Comparison of ENCODE assay signal across 9 mouse cellular contexts in genomic region chr6:86193879-86194278, GRCm38 (mm10). TPM values are rescaled to one million over a fixed set of nuclear protein-coding genes. Genes with fewer than 3 reads are reported as not detected.
DNase-seq lines count a peak whose midpoint lies in the region; ATAC-seq and TF ChIP-seq lines count a peak whose summit lies in the region.
"Had no signal": no experiment of that assay in that cellular context is flagged by ENCODE, and none has a peak within 500 bp of the region (broad histone marks: within the 10 kb centered on the region; RNA-seq: fewer than 3 reads in every experiment).

No protein-coding gene starts in this region.

- peak overlapping the region; percentile 88 for H3K4me2 ChIP-seq in intestine, postnatal 0 days (replicated peaks; ENCODE audit: low read depth)
- no peak overlapping the region; the same call in 1 of the 2 replicates for H3K4me2 ChIP-seq in intestine, embryonic 16.5 days (ENCODE audit: low read depth, low read length)
- no peak overlapping the region for H3K4me2 ChIP-seq in hindbrain, embryonic 14.5 days (replicated peaks)

- peak; percentile 81 for TF ChIP-seq CTCF in intestine, postnatal 0 days (IDR thresholded peaks at IDR 0.05; ENCODE audit: low read depth)

- H3K9me3 ChIP-seq in intestine, postnatal 0 days (ENCODE audit: control insufficient read depth), result no peaks in the 10 kb centered on the region
- no peaks in the 10 kb centered on the region for H3K9me3 ChIP-seq in intestine, embryonic 16.5 days (ENCODE audit: control insufficient read depth, low read length)
- no peaks in the 10 kb centered on the region for H3K9me3 ChIP-seq in hindbrain, embryonic 14.5 days (ENCODE audit: control insufficient read depth, low read length)
- H3K9me3 ChIP-seq: embryonic facial prominence, embryonic 15.5 days had no signal

- intact Hi-C loops in left cerebral cortex, postnatal 25 days (cut with DNase I), result loop anchor here (5.0 kb wide), 3 partner anchors 52 to 153 kb away; no protein-coding TSS in a partner anchor

- peaks cover 4% of the 10 kb centered on the region; the same call in 1 of the 2 replicates for H3K4me1 ChIP-seq in intestine, postnatal 0 days (replicated peaks; ENCODE audit: control insufficient read depth, insufficient read depth, low read length)
- peaks cover 6% of the 10 kb centered on the region; the same call in 1 of the 2 replicates for H3K4me1 ChIP-seq in intestine, embryonic 16.5 days (ENCODE audit: control insufficient read depth, insufficient read depth, low read length)
- peaks cover 5% of the 10 kb centered on the region for H3K4me1 ChIP-seq in hindbrain, embryonic 14.5 days (replicated peaks; ENCODE audit: control insufficient read depth, insufficient read depth, low read length)

- DNase-seq in CD8-positive naive resting alpha-beta T cell, adult 2 months (ENCODE audit: low read depth in 2 of 2, low spot score in 2 of 2), result peak; percentile 9 to 33
- peak; percentile 76 for DNase-seq in R1 (ENCODE audit: low read depth, low spot score)
- DNase-seq in cerebellum, postnatal 36 days, result peak; percentile 53 to 73
- DNase-seq in left cerebral cortex, postnatal 25 days (ENCODE audit: low spot score in 2 of 2), result peak; percentile 47 to 50
- peak; percentile 50 for DNase-seq in right cerebral cortex, postnatal 25 days
- DNase-seq in hindbrain, embryonic 14.5 days (ENCODE audit: low spot score), result no peak

- H3K9ac ChIP-seq in intestine, postnatal 0 days (ENCODE audit: low read depth, low read length), result no peak overlapping the region
- H3K9ac ChIP-seq in intestine, embryonic 16.5 days (ENCODE audit: low read depth, low read length), result no peak overlapping the region
- no peak overlapping the region for H3K9ac ChIP-seq in hindbrain, embryonic 14.5 days
- H3K9ac ChIP-seq: embryonic facial prominence, embryonic 15.5 days had no signal

- H3K27ac ChIP-seq in intestine, postnatal 0 days (ENCODE audit: low read depth, low read length), result no peak overlapping the region
- H3K27ac ChIP-seq in intestine, embryonic 16.5 days (ENCODE audit: low read length), result no peak overlapping the region
- H3K27ac ChIP-seq in hindbrain, embryonic 14.5 days, result no peak overlapping the region
- H3K27ac ChIP-seq: embryonic facial prominence, embryonic 15.5 days had no signal

- 56% methylated on average over 5 of the region's 5 CpGs for WGBS in intestine, postnatal 0 days
- WGBS in intestine, embryonic 16.5 days, result 48% methylated on average over 5 of the region's 5 CpGs
- 56% methylated on average over 5 of the region's 5 CpGs for WGBS in hindbrain, embryonic 14.5 days

- 0 out of 2 replicates have a peak, but pooled peaks cover 9% of the 10 kb centered on the region for H3K27me3 ChIP-seq in intestine, postnatal 0 days (replicated peaks; ENCODE audit: control insufficient read depth, insufficient read depth, low read length)
- peaks cover 14% of the 10 kb centered on the region; the same call in 1 of the 2 replicates for H3K27me3 ChIP-seq in intestine, embryonic 16.5 days (replicated peaks; ENCODE audit: control insufficient read depth, insufficient read depth, low read length)
- H3K27me3 ChIP-seq in hindbrain, embryonic 14.5 days (ENCODE audit: control insufficient read depth, insufficient read depth, low read length), result 0 out of 2 replicates have a peak, but pooled peaks cover 9% of the 10 kb centered on the region

- H3K36me3 ChIP-seq in intestine, postnatal 0 days (ENCODE audit: control insufficient read depth, insufficient read depth), result no peaks in the 10 kb centered on the region
- no peaks in the 10 kb centered on the region for H3K36me3 ChIP-seq in intestine, embryonic 16.5 days (ENCODE audit: control insufficient read depth, insufficient read depth, low read length)
- no peaks in the 10 kb centered on the region for H3K36me3 ChIP-seq in hindbrain, embryonic 14.5 days (replicated peaks; ENCODE audit: control insufficient read depth, insufficient read depth)
- H3K36me3 ChIP-seq: embryonic facial prominence, embryonic 15.5 days had no signal

- no peak overlapping the region for H3K4me3 ChIP-seq in intestine, postnatal 0 days (ENCODE audit: low read depth, low read length)
- H3K4me3 ChIP-seq in intestine, embryonic 16.5 days (ENCODE audit: low read length), result no peak overlapping the region
- no peak overlapping the region for H3K4me3 ChIP-seq in hindbrain, embryonic 14.5 days (replicated peaks; ENCODE audit: low read length)

- ATAC-seq in intestine, postnatal 0 days, result no peak
- ATAC-seq in intestine, embryonic 16.5 days, result no peak
- ATAC-seq in hindbrain, embryonic 14.5 days (ENCODE audit: low FRiP score), result no peak

RNA-seq across cellular contexts. Expression of gene Tgfa, which starts 1.1 kb away (rescaled TPM):
- polyA plus RNA-seq in intestine, postnatal 0 days (2015; fragmentation: Nextera tagmentation; extraction: Ambion mirVana), result 7.5 and 8.4 TPM in 2 replicates
- polyA plus RNA-seq in intestine, embryonic 16.5 days (2015; fragmentation: Nextera tagmentation; extraction: Ambion mirVana), result 6.0 and 7.0 TPM in 2 replicates
- 10 to 100 TPM; 13.8 to 22.5 TPM for total RNA-seq in left cerebral cortex, postnatal 25 days (2021)
- polyA plus RNA-seq in hindbrain, embryonic 14.5 days (2014; fragmentation: Nextera tagmentation; extraction: Ambion mirVana), result 23.1 and 27.2 TPM in 2 replicates
